Mouse (Mus musculus) cortical plate, adult 2 months (tissue): ENCODE results near the gene Lyzl6.
A peak's percentile ranks its signal among the peaks of the same experiment; 100 is the strongest.

Source experiments
- CTCF ChIP-seq: fragments of 200-500 bp; IDR thresholded peaks from 2 replicates; pipeline ENCODE4 v1.5.1; 2011; ENCODE audit warnings: mild to moderate bottlenecking, control low read depth, low read length; ENCODE audit not compliant: insufficient read depth; ENCODE audit errors: extremely low read depth
- POLR2A ChIP-seq: fragments of 200-500 bp; IDR thresholded peaks from 2 replicates; pipeline ENCODE4 v1.6.1; 2011; ENCODE audit warnings: mild to moderate bottlenecking, low read length, control low read depth; ENCODE audit not compliant: insufficient read depth; ENCODE audit errors: extremely low read depth

DNA sequence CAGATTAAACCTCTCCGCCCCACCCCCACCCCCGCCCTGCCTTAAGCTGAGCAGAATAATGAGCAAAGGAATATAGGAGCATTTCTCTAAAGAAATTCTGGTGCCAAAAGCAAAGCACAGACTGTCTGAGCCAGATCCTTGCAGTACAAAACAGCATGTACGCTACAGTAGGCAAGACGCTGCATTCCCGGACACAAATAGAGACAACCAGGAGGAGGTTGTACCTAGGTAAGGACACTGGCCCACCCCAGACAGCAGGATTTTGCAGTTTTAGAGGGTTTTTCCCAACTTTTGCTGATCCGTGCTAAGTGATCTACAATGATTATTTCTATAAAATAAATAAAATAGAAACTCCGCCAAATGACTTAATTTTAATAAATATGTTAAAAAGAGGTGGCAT is 10.0 kb upstream of the Lyzl6 start:
- TF ChIP-seq CTCF (no peak), POLR2A (0 out of 2 replicates have a peak, but pooled peaks have one; percentile 25)
